Mouse (Mus musculus) effector memory CD4-positive, alpha-beta T cell, adult 5 months (primary cell): Measurements from ENCODE around the gene Has3. TPM values are rescaled to one million over a fixed set of nuclear protein-coding genes. Genes with fewer than 3 reads are reported as not detected.

Source experiments
- polyA plus RNA-seq: library from polyadenylated mRNA; unstranded; fragments of 100-300 nt; shearing (Covaris generic); gene quantifications from one replicate; pipeline ENCODE4 v1.2.1, GENCODE M21; 2017

Has3 gene
- not detected for polyA plus RNA-seq

DNA sequence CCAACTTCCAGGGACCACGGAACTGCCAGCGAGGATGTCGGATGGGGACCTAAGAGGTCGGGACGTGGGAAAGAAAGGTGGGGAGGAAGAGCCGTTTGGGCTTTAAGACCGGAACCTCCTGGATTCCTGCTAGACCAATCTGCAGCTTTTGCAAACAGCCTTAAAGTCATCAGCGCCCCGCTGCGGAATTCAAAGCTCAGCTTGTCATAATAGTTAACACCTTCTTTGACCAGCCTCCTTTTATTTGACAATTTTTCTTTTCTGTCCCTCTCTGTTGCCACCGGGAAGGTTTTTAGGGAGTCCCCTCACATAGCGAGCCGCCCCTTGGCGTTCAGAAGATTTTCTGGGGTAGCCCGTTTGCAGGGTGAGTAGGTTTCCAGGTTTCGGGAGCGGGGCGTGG lies at the start of gene Has3:
Gene Has3, plus strand, starts transcription at position 192 of the 400 bp plus-strand sequence.

GRCm38 (mm10) chr8:106893481-106894156 lies 23.6 kb downstream of the Has3 start, which contains the start of gene Utp4:
Gene Utp4, plus strand, starts transcription at chr8:106893636.

Other genes starting within 250 kb of the Has3 start
- 10.1 TPM for gene Tango6, start 187.2 kb upstream of the Has3 start, polyA plus RNA-seq
- 69.2 TPM for gene Utp4, start 23.4 kb downstream of the Has3 start, polyA plus RNA-seq
- gene Sntb2, start 65.5 kb downstream of the Has3 start, polyA plus RNA-seq, result 26.7 TPM
- gene Vps4a, start 161.0 kb downstream of the Has3 start, polyA plus RNA-seq, result 41.7 TPM
- 6.5 TPM for gene Pdf, start 178.4 kb downstream of the Has3 start, polyA plus RNA-seq
- 43.1 TPM for gene Cog8, start 186.4 kb downstream of the Has3 start, polyA plus RNA-seq
- 46.5 TPM for gene Nip7, start 186.6 kb downstream of the Has3 start, polyA plus RNA-seq
- gene Tmed6, start 195.4 kb downstream of the Has3 start, polyA plus RNA-seq, result not detected
- gene Terf2, start 226.3 kb downstream of the Has3 start, polyA plus RNA-seq, result 26.1 TPM